Mouse (Mus musculus) CD4-positive, CD25-positive, alpha-beta regulatory T cell, adult 2 months (primary cell): ENCODE measurements around the gene Ccdc6.
"Not testable (repeated sequence)": the region's sequence is repeated elsewhere in the genome, so short reads cannot be mapped to it uniquely, and the experiment has no call there.

Source experiments
- DNase-seq: peaks from one replicate; pipeline ENCODE4 v3.0.0-alpha.2; 2012; ENCODE audit warnings: low read depth, low spot score

Ccdc6 gene

DNA sequence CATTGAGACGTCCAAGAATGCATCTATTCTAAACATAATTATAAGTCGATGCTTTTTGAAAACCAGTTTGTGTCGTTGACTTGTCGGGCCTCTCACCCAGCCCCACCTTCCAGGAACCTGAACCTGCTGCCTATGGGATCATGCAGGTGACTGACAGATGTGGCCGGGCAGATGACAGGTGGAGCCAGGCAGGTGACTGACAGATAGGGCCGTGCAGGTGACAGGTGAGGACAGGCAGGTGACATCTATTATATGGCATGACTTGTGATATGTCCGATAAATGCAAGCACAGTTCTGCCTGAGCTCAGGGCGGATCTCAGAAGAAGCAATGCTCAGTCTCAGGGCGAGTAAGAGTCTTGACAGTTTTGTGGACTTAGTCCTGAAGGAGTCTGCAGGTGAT, 114.4 kb downstream of the Ccdc6 start:
- DNase-seq: no peak

- no peak for DNase-seq
These were observed 124.0 kb downstream of the Ccdc6 start for GRCm38 (mm10) chr10:70220971-70221370.

- DNase-seq: not testable (repeated sequence)
These were observed 125.3 kb downstream of the Ccdc6 start for GRCm38 (mm10) chr10:70222231-70222630.

- DNase-seq: no peak
These were observed 127.7 kb downstream of the Ccdc6 start for GRCm38 (mm10) chr10:70224571-70224970.

DNA sequence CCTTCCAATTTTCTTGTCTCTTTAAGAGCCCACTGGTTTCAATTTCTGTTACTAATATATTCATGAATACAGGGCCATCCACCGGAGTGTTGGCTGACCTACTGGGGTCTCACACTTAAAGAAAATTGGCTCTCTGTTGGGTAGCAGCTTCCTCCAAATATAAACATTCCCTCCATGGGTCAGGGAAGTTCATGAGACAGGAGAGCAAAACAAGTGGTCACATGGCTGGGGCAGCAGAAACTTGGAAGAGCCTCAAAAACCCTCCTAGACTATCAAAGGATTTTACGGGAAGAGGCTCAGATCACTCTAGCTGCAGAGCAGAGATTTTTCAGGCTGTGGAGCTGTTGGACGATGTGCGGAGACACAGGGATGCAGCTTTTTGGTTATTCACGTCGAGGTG, 128.8 kb downstream of the Ccdc6 start:
- no peak for DNase-seq

DNA sequence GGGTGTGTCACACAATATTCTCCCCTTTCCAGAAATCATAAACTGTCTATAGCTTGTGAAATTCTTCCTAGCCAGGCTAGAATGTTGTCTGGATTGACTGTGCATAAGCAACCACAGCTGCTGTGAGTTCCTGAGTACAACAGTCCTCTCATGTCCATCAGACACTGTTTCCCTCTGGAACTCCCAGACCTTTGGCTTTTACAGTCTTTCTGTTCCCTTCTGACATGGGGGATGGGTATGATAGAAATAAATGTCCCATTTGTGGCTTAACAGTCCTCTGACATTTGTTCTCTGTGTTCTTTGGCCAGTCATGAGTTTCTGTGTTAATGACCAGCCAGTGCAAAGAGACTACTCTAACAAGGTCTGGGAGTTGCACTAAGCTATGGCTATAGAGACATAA, 129.7 kb downstream of the Ccdc6 start:
- no peak for DNase-seq

DNA sequence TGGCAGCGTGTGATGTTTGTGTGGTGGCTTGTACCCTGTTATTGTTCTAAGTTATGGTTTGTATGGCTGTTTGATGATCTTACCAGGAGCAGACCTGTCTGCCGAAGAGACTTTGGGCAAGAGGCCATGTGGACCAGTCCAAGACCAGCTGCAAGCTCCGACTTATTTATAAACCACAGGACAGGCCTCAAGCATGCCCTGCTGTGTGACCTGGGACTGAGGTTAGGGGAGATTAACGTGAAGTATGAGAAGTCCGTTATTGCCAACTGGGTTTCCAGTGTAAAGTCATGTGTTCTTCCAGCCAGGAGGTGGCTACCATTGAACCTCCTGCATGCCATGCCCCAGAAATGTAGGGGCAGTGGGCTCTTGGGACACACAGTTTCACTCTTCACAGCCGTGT, 133.4 kb downstream of the Ccdc6 start:
- DNase-seq: no peak

GRCm38 (mm10) chr10:70237936-70238335, 141.0 kb downstream of the Ccdc6 start:
- DNase-seq: no peak
